Mouse (Mus musculus) lung, postnatal 0 days (tissue): Measurements from ENCODE around the gene Ift46. TPM values are rescaled to one million over a fixed set of nuclear protein-coding genes. Genes with fewer than 3 reads are reported as not detected.

Experiments used
- ATAC-seq: fragments of 200-750 bp; cut with Nextera tagmentation; 2 replicates; pipeline ENCODE4 v1.8.0; 2017; ENCODE audit warnings: moderate library complexity
- DNase-seq: peaks from one replicate; pipeline ENCODE4 v3.0.0-alpha.2; 2016; ENCODE audit warnings: low spot score
- H3K27ac ChIP-seq: fragments of 300-500 bp; sonication (generic); 2 replicates; pipeline ENCODE4 v1.5.1; 2014; ENCODE audit warnings: antibody characterized with exemption, mild to moderate bottlenecking, low read length, mixed read lengths
- H3K27me3 ChIP-seq: fragments of 300-500 bp; sonication (generic); replicated peaks from 2 replicates; pipeline ENCODE4 v1.6.1; 2014; ENCODE audit warnings: low read length, mixed read lengths; ENCODE audit not compliant: insufficient read depth
- H3K36me3 ChIP-seq: fragments of 300-500 bp; sonication (generic); 2 replicates; pipeline ENCODE4 v1.6.1; 2014; ENCODE audit warnings: low read length, mixed read lengths; ENCODE audit not compliant: insufficient read depth
- H3K4me1 ChIP-seq: fragments of 300-500 bp; sonication (generic); 2 replicates; pipeline ENCODE4 v1.6.1; 2014; ENCODE audit warnings: antibody characterized with exemption, low read depth, low read length, mixed read lengths; ENCODE audit not compliant: insufficient read depth
- H3K4me2 ChIP-seq: fragments of 300-500 bp; sonication (generic); replicated peaks from 2 replicates; pipeline ENCODE4 v1.6.1; 2014; ENCODE audit warnings: low read depth, mild to moderate bottlenecking, low read length, moderate library complexity, mixed read lengths
- H3K4me3 ChIP-seq: fragments of 300-500 bp; sonication (generic); 2 replicates; pipeline ENCODE4 v1.5.1; 2014; ENCODE audit warnings: low read depth, low read length
- H3K9ac ChIP-seq: fragments of 300-500 bp; sonication (generic); replicated peaks from 2 replicates; pipeline ENCODE4 v1.6.1; 2014; ENCODE audit warnings: low read depth, mild to moderate bottlenecking
- H3K9me3 ChIP-seq: fragments of 300-500 bp; sonication (generic); 2 replicates; pipeline ENCODE4 v1.6.1; 2016; ENCODE audit warnings: low read length, mixed read lengths
- CTCF ChIP-seq: IDR thresholded peaks from 2 replicates; pipeline ENCODE4 v1.5.1; 2016; ENCODE audit warnings: antibody characterized with exemption, mild to moderate bottlenecking
- EP300 ChIP-seq: IDR thresholded peaks from 2 replicates; pipeline ENCODE4 v1.6.1; 2016; ENCODE audit warnings: antibody characterized with exemption, mild to moderate bottlenecking, control low read depth
- WGBS: fragments of 180-500 bp; shearing (Covaris S2); extraction: QIAGEN DNeasy Blood & Tissue Kit; methylation state at CpG from one replicate; pipeline ENCODE4 v1.1.7; 2014; 5-methylcytosine and 5-hydroxymethylcytosine counted together
- polyA plus RNA-seq: library from polyadenylated mRNA; unstranded; fragments of >200 nt; fragmentation: Nextera tagmentation; extraction: Ambion mirVana; gene quantifications from 2 replicates; pipeline ENCODE4 v1.2.1, GENCODE M21; 2015

Ift46 gene
- polyA plus RNA-seq, 1 experiment from 2014 or later: 91.7 TPM

DNA sequence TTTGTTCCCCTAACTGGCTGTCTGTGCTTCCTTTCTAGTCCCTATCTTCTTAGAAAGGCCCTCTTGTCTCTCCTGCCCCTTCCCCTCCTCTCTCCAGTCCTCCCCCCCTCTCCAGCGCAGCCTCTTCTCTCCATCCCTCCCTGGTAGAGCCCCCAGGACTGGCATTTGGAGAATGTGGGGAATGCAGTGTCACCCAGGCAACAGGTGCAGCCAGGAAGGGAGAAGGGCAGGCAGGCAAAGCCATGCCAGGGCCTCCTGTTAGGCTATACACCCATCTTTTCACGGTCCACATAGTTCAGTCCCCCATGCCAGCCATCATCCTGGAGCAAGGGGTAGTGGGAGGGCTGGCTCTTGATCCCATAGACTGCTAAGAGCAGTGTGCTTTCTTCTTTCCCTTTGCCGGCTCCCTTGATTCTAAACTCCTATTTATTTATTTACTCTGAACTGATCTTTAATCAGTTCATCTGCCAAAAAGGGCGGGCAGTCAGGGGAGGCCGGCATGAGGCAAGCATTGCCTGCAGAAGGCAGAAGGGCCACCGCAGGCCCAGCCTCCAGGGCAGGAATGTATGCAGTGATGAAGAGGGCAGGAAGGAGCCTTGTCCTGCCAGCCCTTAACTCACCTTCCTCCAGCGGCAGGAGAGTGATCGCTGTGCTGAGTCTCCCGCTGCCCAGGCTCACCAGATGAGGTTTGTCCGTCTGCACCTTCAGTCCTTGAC is 41.1 kb upstream of the Ift46 start:
- no peak for TF ChIP-seq EP300
- Histone ChIP-seq H3K9ac (no peak overlapping the region), H3K4me1 (peaks cover 4% of the 10 kb centered on the region; the same call in 1 of the 2 replicates), H3K4me3 (no peak overlapping the region), H3K36me3 (peaks cover 4% of the 10 kb centered on the region), H3K27me3 (no peaks in the 10 kb centered on the region), H3K9me3 (no peaks in the 10 kb centered on the region), H3K27ac (no peak overlapping the region), H3K4me2 (no peak overlapping the region)
- DNase-seq (no peak), ATAC-seq (no peak)
- WGBS: 21% methylated on average over 10 of the region's 10 CpGs

DNA sequence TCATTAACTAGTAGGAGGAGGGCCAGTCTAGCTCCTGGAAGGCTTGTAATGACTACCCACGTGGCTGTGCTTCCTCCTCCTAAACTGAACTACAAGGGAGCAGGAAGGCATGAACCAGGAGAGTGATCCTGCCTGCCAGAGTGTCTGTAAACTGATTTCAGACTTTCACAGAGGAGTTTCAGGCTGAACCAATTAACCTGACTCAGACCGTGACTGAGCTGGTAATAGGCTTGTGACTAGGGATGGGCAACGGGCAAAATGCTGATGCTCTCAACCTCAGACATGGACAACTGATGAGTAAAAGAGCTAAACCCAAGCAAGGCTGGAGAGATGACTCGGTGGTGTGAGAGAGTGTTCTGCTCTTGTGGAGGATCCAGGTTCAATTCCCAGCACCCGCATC is 40.3 kb upstream of the Ift46 start:
- Histone ChIP-seq H3K27ac (no peak overlapping the region), H3K4me2 (no peak overlapping the region), H3K4me1 (peaks cover 4% of the 10 kb centered on the region; the same call in 1 of the 2 replicates), H3K9me3 (no peaks in the 10 kb centered on the region), H3K4me3 (no peak overlapping the region), H3K36me3 (peaks cover 4% of the 10 kb centered on the region), H3K27me3 (no peaks in the 10 kb centered on the region), H3K9ac (no peak overlapping the region)
- no peak for TF ChIP-seq CTCF
- TF ChIP-seq EP300: no peak
- ATAC-seq: no peak
- no peak for DNase-seq
- WGBS: 68% methylated on average over 5 of the region's 5 CpGs

- peak overlapping the region; percentile 88 for H3K27ac ChIP-seq
- H3K36me3 ChIP-seq: peaks cover under 1% of the 10 kb centered on the region
- peaks cover 5% of the 10 kb centered on the region; the same call in 1 of the 2 replicates for H3K4me1 ChIP-seq
- H3K9me3 ChIP-seq: no peaks in the 10 kb centered on the region
- TF ChIP-seq CTCF (peak; percentile 20), EP300 (no peak)
- H3K9ac ChIP-seq: 0 out of 2 replicates have a peak overlapping the region, but pooled peaks have one; percentile 5
- ATAC-seq (no peak), DNase-seq (no peak)
- H3K4me3 ChIP-seq: no peak overlapping the region
- H3K27me3 ChIP-seq: no peaks in the 10 kb centered on the region
- H3K4me2 ChIP-seq: peak overlapping the region; percentile 82
- WGBS: 43% methylated on average over 5 of the region's 5 CpGs
These were observed 35.6 kb upstream of the Ift46 start for GRCm38 (mm10) chr9:44732130-44732549.

DNA sequence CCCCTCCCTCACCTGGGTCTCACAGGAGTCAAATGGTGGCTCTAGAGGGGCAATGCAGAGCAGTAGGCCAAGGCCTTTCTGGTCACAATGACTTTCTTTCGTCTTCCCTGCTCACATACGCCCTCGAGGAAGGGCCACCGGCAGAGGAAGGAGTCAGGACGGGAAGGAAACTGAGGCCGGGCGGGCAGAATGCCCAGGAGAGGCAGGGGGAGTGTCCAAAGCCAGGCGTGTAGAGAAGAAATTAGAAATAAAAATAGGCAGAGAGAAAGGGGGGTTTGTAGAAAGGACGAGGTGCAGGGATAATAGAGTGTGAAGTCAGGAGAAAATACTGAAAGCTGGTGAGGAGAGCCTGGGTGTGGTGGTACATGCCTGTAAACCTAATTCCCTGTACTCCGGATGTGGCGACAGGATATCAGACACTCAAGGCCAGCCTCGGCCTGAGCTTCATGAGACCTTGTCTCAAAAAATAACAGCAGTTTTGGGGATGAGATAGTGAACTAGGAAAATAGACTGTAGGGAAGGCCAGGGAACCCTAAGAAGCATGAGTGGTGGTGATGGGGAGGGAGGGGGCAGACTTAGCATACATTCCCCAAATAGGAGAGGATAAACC is 34.7 kb upstream of the Ift46 start:
- no peak for TF ChIP-seq EP300
- peak overlapping the region; percentile 82 for H3K4me2 ChIP-seq
- H3K4me3 ChIP-seq: peak overlapping the region; percentile 62
- ATAC-seq: no peak
- H3K9me3 ChIP-seq: 0 out of 2 replicates have a peak, but pooled peaks cover 4% of the 10 kb centered on the region
- no peaks in the 10 kb centered on the region for H3K27me3 ChIP-seq
- peak; percentile 24 for DNase-seq
- H3K9ac ChIP-seq: peak overlapping the region; percentile 66
- H3K27ac ChIP-seq: peak overlapping the region; percentile 88
- no peaks in the 10 kb centered on the region for H3K36me3 ChIP-seq
- H3K4me1 ChIP-seq: peaks cover 5% of the 10 kb centered on the region; the same call in 1 of the 2 replicates
- 47% methylated on average over 12 of the region's 12 CpGs for WGBS

- Histone ChIP-seq H3K4me2 (peak overlapping the region; percentile 82), H3K27ac (peak overlapping the region; percentile 88), H3K4me1 (peaks cover 5% of the 10 kb centered on the region; the same call in 1 of the 2 replicates), H3K9ac (peak overlapping the region; percentile 66), H3K9me3 (0 out of 2 replicates have a peak, but pooled peaks cover 5% of the 10 kb centered on the region), H3K36me3 (no peaks in the 10 kb centered on the region), H3K4me3 (peak overlapping the region; percentile 62), H3K27me3 (no peaks in the 10 kb centered on the region)
- DNase-seq (peak; percentile 74), ATAC-seq (peak; percentile 54)
- TF ChIP-seq CTCF (no peak), EP300 (no peak)
- WGBS: 1% methylated on average over 58 of the region's 79 CpGs
These were observed 33.8 kb upstream of the Ift46 start for GRCm38 (mm10) chr9:44733671-44734523.
